Mouse (Mus musculus): ENCODE measurements around the gene Zfp644.

DNA sequence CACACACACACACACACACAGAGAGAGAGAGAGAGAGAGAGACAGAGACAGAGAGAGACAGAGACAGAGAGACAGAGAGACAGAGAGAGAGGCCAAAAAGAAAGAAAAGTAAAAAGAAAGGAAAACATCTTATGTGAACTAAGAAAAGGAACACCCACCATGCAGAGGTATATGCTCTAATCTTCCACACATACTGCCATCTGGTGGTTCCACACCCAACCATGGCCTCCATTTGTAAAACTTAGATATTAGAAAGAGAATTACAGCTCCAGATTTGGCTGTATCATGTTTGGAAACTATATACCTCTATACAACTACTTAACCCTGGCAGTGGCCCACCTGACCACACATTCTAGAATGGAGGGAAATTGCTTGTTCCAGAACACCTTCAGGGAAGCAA is 102.7 kb downstream of the Zfp644 start:
- TF ChIP-seq POLR2A (IDR thresholded peaks at IDR 0.05; ENCODE audit: low read depth, low read length), result no peak
- TF ChIP-seq CTCF (conservative IDR thresholded peaks at IDR 0.05; ENCODE audit: insufficient read depth, insufficient read length, low read depth, low read length), result no peak

All from kidney, adult 2 months (tissue).